Mouse (Mus musculus) forelimb bud, embryonic 11.5 days (tissue): ENCODE results near the gene Efna5.
A peak's percentile ranks its signal among the peaks of the same experiment; 100 is the strongest.

ENCODE experiments used
- DNase-seq: peaks from one replicate; pipeline ENCODE4 v3.0.0-alpha.2; 2012; ENCODE audit warnings: low read depth, low spot score

Gene Efna5

DNA sequence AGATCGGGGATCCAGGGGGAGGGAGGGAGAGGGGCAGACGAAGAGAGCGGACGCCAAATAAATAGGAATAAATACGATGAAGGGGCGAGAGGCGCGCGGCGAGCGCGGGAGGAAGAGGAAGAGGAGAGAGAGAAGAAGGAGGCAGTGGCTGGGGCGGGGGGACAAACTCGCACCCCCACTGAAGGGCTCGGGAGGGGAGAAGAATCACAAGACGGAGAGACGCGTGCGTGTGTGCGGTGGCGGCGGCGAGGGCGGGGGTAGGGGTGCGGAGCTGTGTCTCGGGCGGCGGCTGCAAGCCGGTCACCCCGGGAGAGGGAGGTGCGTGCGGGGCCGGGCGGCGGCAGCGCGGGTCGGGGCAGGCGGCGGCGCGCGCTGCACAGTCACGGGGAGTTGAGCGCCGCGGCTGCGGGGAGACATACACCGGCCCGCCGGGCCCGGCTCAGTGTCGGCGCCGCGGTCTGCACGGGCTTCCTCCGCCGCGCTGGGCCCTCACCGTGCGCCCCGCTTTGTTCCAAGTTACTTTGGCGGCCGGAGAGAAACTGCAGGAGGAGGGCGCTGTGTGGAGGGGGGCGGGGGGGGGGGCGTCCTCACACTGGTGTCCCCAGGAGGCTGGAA is at the start of gene Efna5:
Gene Efna5 (minus strand): TSS at position 142 of the 615 bp plus-strand sequence.
- DNase-seq, result no peak

DNA sequence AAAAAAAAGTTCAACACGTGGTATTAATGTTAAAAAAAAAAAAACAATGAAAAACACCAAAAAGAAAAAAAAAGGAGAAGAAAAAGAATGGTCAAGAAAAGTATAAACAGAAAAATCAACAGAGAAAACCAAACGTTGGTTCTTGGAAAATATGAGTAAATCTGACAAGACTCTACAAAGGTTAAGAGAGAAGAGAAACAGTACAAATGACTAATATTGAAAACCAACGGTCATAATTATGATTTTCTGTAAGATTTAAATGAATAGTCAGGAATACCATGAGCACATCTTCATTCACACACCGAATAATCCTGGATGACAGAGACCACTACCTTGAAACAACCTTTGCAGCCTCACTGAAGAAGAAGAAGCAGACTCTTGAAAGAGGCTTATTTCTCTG is 34.2 kb upstream of the Efna5 start:
- DNase-seq, result no peak

DNA sequence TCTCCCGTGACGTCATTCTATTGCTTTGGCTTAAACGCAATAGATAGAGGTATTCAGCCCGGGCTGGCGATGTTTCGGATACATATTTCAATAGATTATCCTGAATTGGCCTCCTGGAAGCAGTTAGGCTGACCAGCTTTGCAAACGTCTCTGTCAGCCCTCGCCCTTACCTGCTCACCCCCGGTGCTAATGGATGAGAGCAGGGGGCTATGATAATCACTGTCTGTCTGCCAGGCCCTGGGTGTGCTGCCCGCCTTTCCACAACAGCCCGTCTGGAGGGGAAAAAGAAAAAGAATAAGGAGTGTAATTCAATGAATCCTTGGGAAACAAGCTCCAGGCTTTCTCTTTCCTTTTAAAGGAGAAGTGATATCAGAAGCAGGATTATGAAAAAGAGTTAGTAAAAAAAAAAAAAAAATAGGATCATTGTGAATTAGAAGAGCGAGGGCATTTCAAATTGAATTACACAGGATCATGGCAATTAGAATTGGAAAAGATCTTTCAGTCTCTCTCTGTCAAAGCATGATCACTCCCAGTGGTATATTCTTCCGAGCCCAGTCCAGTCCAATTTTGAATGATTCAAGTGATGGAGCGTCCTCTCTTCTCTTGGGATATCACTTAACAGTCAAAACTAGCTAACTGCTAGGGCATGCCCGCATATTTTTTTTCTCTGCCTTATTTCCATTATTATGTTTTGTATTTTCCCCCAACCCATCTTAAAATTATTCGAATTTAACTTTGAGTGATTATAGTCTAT is 24.8 kb upstream of the Efna5 start:
- no peak for DNase-seq

DNA sequence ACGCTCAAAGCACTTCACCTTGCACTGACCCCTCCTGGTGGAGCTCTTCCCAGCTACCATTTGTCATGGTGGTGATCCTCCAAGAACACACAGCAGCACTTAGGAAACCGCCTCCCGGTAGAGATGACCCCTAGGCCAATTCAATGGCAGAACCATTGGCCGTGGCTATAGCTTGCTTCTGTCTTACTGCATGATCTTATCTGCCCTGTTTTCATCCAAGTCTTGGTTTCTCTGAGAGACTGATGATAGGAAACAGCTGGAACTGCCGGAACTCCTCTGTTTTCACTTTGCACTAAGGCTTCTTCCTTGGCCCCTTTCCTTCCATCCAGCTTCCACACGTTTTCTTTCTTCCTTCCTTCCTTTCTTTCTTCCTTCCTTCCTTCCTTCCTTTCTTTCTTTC is 17.9 kb upstream of the Efna5 start:
- DNase-seq, result no peak

DNA sequence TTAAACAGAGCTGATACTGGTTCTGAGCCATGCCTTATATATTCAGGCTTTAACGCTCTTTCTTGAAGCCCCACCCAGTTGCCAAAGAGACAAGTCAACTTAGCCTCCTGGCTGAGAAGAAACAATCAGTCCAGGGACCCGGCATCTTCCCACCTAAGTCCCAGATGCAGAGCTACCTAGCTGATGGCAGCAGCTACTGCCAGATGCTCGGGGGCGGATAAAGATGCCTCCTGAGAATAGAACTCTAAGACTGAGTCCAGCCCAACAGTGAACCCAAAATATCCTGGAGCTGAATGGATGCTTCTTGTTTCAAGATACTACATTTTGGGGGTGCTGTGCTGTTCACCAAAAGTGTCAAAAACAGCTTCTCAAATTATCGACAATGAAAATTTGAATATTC is 8.9 kb upstream of the Efna5 start:
- no peak for DNase-seq

DNA sequence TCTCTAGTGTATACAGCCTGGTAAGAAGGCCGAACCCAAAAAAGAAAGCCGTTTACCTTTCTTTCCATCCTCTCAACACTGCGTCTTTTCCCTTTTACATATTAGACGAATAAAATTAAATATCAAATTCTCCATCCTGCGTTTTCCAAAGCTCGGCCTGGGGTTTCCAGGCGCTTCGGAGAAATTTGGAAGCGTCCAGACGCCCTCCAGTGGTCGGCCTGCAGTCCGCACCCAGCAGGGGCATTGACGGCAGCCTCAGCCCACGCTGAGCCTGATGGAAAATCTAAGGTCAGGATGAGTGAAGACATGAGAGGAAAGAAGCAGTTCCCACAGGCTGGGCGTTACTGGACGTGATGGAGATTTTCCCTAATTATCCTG is 3.0 kb upstream of the Efna5 start:
- DNase-seq, result peak; percentile 85

DNA sequence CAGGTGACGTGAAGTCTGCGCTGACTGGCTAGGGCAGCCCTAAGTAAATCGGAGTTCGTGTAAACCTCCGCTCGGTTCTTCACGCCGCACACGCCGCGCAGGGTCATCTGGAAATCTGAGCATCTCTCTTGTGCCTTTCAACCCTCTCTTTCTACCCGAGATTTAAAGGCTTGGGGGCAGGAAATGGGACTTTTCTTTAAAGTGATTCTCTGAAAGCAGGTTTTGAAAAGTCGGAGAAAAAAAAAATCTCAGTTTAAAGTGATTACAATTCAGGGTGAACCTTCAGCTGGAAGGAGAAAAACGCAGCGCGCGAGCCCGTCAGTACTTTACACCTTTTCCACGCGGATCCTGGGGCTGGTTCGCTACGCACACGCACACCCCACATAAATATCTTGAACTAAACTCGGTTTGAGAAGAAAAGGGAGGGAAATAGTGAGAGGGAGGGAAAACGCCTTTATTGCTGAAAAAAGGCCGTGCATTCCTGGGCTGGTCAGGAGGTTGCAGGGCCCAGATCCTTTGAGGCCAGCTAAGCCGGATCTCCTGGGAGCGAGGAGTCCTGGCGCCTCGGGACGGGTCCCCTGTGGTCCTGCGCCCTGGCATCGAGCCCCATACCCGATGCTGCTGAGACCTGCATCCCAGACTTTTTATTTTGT is 2.5 kb upstream of the Efna5 start:
- DNase-seq, result no peak

DNA sequence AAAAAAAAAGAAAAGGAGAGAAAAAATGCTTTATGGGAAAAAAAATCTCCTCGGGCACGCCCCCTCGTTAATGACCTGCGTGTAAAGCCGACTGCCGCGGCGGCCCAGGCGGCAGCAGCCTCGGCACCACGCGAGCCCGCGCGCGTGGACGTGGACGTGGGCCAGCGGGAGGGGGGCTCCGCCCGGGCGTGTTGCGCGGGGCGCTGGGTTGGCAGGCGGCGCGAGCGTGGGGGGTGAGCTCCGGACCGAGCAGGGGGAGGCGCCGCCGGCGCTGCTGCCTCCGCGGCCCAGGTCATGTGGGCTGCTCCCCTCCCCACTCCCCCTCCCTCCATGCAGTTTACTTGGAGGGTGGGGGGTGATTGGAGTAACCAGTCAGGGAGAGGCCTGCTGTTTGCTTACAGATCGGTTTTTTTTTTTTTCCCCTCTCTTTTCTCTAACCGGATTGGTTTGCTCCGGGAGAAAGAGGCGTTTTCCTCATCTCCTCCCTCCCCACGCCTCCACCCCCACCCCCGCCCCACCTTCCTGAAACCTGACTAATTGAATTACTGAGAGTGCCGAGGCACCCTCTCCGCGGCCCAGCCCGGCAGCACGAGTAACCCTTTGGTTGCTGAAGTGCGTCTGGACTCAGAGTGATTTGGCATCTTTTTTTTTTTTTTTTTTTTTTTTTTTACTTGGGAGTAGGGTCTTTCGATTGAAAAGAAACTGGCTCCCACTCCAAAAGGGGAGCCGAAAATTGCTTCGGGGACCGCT is 1.8 kb upstream of the Efna5 start:
- peak; percentile 94 for DNase-seq

DNA sequence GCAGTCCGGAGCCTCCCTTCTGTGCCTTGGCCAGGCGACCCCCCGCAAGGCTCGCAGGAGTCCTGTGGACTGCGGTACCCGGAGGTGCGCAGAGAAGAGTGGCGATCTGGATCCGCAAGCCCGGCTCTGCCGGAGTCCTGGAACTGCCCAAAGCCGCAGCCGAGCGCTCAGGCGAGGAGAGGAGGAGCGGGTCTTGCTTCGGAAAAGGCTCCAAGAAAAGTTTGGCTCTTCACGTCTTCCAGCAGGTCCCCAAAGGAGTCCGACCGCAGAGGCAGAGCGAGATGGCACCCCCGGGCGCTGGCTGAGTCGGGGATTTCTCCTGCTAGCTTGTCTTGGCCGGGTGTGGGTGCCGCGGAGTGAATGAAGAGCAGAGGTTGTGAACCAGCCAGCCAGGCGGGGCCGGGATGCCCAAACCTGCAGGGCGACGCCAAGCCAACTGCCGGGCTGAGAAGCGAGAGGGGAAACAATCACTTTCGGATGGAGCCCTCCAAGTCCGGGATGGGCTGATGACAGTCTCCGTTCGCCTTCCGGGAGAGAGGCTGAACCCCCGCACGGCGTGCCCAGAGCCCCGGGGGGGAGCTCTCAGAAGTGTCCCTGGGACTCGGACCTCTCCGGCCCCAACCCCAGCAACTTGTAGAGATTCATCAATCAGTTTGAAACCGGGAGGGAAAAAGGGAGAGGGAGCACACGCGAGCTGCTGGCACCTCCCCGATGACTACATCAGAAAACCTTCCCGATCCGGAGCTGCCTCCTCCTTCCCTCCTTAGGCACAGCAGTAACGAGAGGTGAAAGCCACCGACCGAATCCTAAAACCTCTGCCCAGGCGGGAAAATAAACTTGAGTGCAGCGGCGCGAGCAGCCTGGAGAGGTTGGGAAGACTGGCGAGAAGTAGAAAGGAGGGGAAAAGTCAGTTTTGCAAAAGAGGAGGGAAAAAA is 941 bp upstream of the Efna5 start:
- peak; percentile 72 for DNase-seq

DNA sequence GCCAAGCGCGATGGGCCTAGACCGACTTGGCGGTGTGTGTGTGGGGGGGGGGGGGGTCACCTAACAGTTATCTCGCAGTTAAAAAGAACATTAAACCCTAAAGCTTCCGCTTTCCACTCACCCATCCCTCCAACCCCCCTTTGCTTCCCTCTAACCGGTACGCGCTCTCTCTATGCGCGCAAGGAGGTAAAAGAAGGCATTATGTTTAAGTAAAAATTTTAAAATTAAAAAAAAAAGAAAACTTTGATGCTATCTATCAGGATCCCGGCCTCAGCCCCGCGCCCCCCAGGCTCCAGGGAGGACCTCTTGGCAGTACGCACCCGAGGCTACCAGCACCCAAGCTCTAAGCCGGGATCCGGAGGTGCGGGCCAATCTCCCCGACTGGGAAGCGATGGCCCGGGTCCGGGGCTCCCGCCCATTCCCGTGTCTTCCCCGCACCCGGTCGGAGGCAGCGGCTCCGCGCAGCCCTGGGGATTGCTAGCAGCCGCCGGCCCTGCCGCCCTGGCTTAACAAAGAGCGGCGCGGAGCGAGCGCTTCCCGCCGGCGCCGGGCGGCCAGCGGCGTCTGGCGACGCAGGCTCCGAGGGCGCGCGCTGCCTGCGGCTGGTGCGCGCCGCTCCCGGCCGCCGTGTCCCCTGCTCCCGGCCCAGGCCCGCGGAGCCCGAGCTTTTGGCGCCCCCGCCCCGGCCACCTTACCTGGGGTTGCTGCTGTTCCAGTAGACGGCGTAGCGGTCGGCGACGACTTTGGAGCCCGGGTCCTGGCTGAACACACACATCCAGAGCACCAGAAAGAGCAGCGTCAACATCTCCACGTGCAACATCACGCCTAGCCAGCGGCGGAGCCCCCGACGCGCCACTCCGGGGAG is 574 bp downstream of the Efna5 start:
- peak; percentile 57 for DNase-seq

DNA sequence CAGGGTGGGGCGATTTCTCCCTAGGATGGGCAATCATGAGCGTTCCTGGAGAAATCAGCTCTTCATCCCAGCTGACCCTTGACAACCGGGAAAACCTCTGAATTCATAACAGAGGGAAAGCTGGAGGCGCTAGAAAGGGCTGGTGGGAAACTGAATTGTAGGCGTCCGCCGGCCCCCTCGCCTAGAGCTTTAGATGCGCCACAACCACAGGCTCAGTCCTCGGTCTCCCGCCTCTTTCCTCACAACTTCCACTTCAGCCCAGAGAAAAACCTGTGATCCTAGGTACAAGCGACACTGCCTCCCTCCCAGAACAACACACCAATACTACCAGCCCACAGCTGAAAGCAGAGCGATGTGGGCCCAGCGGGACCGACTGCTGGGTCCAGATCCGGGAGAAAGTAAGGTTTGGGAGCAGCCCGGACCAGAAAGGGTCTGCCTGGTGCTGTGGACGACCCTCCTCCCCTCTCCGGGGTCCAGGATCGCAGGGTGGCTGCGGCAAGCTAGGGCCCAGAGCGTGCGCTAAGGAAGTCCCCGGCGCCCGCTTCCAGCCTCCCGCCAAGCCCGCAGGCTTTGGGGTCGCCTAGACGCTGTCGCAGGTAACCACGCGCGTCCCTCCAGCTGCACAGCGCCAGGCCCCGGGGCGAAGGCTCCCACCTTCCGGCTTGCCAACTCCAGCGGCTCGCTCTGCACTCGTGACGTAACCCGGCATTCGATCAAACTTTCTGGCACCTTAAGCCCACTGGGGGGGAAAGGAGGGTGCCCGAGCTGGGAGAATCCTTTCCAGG is 1.4 kb downstream of the Efna5 start:
- DNase-seq, result peak; percentile 61

DNA sequence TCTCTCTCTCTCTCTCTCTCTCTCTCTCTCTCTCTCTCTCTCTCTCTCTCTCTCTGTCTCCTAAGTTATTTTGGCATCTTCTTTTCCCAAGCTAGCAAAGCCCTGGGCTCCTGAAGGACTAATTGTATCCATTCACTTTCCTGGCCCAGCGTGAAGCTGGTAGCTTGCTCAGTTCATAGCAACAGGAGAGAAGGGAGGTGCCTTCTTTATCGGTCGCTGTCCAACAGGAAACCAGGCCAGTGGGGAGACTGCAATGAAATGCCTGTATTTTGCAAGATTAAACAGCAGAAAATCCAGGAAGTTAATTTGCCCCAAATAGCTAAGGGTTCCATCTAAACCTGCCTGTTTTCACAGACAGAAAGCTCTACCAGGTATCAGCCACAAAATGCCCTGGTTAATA is 5.4 kb downstream of the Efna5 start:
- no peak for DNase-seq

DNA sequence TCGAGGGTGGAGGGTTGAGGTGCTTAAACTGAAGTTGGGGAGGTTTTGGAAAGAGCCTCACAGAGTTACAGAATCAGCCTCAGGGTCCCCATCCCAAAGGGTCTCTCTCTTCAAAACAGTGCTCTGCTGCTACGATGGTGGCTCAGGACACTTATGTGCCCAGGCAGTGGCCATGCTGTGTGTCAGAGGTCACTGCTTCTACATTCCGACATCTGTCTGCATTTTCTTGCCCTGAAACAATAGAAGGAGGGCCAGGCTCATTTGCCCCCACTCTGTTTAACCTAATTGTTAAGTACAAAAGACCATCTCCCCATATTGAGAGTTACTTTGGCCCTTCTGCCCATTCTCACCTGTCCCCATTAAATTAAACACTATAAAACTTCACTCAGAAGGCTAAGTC is 9.2 kb downstream of the Efna5 start:
- no peak for DNase-seq

DNA sequence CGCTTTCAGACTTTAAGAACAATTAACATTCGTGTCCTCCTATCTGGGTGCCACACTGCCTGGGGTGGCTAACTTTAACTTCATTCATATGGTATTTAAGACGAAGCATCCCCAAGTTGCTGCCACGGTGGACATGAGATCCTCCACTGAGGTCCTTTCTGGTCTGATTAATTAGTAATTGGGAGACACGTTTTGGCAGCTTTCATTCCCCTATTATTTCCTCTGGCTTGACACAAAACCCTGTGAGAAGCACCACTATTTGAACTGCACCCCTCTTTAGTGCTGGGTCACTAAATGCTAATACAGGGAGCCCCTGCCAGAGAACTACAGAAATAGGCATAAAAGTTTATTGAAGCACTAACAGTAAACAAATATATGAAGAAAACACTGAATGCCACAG is 9.9 kb downstream of the Efna5 start:
- no peak for DNase-seq

DNA sequence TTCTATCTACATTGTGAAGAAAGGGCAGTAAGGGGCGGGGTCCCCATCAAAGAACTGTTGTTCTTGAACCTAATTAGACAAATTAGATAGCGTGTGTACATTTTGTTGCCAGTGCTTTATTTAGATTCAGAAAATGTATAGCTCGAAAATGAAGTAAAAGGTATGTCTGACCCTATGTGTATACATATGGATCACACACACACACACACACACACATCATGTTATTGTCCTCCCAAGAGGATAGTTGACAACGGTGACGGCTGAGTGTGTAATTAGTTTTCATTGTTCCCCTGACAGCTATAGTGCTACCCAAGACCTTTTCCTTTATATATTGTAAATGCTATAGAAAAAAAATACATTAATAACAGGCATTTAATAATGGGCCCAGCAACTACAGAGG is 10.7 kb downstream of the Efna5 start:
- DNase-seq, result no peak

DNA sequence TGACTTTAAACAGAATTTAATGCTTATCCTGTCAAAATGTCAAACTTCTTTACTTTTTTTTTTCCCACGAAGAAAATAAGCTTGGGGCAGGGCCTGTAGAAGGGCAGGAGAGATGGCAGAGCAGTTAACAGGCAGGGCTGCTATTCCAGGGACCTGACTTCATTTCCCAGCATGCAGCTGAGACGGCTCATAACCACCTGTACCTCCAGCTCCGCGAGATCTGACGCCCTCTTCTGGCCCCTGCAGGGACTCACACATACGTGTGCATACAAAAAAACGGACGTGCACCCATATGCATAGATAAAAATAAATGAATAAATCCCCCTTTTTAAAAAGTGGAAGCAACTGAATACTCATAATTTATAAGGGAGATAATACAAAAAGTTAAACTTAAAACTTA is 16.2 kb downstream of the Efna5 start:
- no peak for DNase-seq

DNA sequence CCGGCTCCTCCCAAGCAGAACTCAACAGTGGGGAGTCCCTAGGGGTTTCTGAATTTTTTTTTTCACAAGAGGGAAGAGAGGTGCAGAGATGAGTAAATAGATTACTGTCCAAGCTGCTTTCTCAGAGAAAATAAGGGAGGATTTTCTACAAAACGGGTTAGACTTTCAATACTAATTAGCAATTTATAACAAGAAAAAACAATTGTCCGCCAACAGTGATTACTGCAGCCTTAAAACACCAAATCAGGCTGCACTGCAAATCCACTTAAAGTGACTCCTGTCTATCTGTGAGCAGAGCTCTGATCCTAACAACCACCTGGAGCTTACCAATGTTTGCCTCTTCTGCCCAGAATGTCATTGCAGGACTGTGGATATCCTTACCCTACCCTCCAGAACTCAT is 18.1 kb downstream of the Efna5 start:
- DNase-seq, result no peak

DNA sequence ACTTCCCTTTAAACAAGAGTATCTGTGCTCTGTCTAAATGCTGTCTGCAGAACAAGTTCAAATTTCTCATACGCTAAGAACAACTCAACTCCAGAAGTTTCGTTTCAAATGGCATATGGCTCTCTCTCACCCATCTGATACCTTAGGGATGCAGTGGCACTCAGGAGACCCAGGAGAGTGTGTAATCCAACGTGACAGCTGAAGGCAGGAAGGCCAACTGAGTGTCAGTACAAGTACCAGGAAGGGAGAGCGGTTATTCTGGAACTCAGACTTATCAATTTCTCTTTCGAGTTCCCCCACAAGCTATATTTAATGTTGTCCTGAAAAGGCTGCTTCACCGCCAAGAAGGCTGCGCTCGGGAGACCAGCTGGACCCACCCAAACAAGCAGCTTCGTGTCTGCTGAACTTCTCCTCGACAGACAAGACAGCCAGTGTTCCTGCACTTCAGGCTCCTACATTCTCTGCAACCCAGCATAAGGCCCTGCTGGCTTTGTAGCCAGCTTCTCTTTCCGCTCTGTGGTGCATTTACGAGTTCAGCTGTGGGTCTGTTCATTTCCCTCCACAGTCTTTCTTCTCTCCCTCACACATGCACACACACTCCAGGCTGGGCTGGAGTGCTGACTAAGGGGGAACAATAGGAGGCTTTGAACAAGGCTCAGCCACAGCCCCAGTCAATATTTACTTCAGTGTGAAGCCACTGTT is 18.7 kb downstream of the Efna5 start:
- DNase-seq, result peak; percentile 68

DNA sequence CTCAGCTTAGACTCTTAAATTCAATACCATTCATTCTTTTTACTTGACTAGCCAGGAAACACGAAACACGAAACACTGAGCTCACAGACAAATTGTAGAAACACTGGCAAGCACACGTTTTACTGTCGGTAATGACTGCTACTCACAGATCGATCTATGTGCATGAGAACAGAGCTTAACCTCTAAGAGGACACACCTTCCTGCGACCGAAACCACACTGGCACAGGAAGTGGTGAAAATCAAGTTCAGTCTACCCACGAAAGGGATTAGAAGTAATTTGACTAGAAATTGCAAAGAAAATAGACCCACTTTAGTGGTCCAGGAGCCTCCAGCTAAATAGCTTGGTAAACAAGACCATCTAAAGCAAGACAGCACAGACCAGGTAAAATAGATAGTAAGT is 23.8 kb downstream of the Efna5 start:
- DNase-seq, result no peak
